Mouse (Mus musculus) layer of hippocampus, postnatal 10 days (tissue): ENCODE results near the gene Gspt2. TPM values are rescaled to one million over a fixed set of nuclear protein-coding genes. Genes with fewer than 3 reads are reported as not detected.
A peak's percentile ranks its signal among the peaks of the same experiment; 100 is the strongest.
"Not testable (repeated sequence)": the region's sequence is repeated elsewhere in the genome, so short reads cannot be mapped to it uniquely, and the experiment has no call there.

Experiments used
- DNase-seq, 2 experiments: peaks; one replicate each; pipeline ENCODE4 v3.0.0; 2021; ENCODE audit warnings: low spot score in 2 of 2
- long read RNA-seq: library from polyadenylated mRNA; stranded (forward); transcript quantifications from one replicate; pipeline ENCODE4 v2.0.0, GENCODE M21; 2023
- total RNA-seq, 2 experiments: library from RNA; stranded (reverse); gene quantifications; 2 replicates each; pipeline ENCODE4 v1.2.3; 2021

Gene Gspt2
- total RNA-seq: 10 to 100 TPM; 34.7 to 38.1 TPM
- long read RNA-seq, transcript Gspt2-201 (1 exons, 2,491 nt): major isoform, 12 of 14 reads
- long read RNA-seq, partial matches to known transcripts: 1 of 14 reads
- long read RNA-seq, other reads (novel, unspliced or antisense): 1 of 14 reads

DNA sequence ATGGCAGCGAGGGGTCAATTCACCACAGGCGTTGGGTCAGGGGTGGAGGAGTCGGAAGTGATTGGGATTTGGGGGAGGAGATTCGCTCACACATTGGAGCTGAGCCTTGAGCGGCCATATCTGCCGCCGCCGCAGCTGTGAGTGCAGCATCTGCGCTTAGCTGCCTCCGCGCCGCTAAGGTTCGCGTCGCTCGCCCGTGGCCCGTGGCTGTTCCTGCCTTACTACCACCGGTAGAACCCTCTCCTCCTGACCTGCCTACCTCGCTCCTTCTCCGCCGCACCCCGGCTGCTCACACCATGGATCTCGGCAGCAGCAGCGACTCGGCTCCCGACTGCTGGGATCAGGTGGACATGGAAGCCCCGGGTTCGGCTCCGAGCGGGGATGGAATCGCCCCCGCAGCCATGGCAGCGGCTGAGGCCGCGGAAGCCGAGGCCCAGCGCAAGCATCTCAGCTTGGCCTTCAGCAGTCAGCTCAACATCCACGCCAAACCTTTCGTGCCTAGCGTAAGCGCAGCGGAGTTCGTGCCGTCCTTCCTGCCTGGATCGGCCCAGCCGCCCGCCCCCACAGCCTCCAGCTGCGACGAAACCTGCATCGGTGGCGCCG, at the start of gene Gspt2:
Gene Gspt2 (plus strand): TSS at position 109 of the 603 bp plus-strand sequence.
- peak; percentile 26 to 52 for DNase-seq

DNA sequence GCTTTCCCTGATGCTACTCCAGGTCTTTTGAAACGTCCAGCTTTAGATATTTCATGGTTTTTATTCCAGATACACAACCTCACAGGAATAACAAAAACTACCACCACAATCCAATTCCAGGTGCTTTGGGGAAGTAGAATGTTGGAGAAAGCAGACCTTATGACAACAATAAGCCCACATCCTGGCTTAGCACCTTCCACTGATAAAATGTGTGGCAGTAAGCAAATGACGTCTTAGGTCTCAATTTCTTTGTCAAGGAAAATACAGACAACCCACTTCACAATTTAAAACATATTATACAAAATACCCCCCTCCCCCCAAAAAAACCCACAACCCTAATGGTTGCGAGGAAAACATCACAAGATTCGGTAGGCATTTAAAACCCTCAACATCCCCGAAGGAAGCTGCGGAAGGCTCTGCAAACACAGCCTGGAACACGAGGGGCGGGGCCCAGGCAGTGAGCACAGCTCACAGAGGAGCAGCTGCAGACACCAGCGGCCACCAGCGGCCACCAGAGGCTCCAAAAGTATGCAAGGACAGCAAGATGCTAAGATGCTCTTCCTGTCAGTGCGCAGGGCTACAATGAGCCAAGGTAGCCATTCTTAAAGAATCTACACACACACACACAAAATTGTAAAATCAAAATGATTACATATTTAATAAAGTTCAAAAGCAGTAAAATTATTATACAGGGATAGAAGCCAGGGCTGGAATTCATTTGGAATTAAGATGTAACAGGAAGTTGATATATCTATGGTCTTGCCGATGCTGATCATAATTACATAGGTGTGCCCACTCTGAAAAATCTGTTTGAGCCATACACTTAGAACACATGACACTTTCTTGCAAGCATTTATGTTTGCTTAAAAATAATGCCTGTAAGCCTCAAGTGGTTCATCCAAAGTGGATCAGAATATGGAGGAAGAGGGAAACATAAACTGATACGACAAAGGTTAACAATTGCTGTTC, 10.8 kb upstream of the Gspt2 start:
- peak; percentile 16 to 47 for DNase-seq

DNA sequence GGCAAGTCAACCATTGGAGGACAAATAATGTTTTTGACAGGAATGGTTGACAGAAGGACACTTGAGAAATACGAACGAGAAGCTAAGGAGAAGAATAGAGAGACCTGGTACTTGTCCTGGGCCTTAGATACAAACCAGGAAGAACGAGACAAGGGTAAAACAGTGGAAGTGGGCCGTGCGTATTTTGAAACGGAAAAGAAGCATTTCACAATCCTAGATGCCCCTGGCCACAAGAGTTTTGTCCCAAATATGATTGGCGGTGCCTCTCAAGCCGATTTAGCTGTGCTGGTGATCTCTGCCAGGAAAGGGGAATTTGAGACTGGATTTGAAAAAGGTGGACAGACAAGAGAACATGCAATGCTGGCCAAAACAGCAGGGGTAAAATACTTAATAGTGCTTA, 1.0 kb downstream of the Gspt2 start:
- no peak for DNase-seq

DNA sequence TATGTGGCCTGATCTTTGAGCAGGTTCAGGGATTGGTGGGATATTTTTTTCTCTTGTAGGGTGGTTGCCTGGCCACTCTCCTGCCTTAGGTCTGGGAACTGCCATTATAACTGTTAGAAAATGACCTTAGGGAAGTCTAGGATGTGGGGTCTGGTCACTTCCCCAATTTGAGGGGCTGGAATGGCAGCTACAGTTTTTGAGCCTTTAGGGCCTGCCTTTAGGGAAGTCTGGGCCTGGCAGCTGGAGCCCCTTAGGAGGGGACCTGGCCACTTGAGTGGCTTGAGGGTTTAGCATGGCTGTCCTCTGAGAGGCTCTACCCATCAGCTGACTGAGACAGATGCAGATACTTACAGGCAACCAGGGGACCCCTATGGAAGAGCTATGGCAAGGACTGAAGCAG, 12.7 kb downstream of the Gspt2 start:
- no peak for DNase-seq

DNA sequence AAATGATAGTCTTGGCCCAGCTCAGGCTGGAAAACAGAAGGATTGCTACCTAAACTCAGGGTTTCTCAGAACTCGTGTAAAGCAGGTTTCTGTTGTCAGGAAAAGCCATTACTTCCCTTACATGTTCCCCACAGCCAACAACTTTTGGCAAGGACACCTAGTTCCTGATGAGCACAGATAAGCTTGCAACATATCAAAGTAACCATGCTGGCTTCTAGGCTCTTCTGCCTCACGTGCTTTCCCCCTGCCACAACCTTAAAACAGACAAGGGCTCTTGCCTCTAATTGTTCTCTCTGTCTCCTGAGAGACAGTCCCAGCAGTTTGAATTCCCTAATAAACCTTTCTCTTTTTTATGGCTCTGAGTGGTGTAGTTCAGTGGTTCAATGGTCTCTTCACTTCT, 21.9 kb downstream of the Gspt2 start:
- no peak for DNase-seq

DNA sequence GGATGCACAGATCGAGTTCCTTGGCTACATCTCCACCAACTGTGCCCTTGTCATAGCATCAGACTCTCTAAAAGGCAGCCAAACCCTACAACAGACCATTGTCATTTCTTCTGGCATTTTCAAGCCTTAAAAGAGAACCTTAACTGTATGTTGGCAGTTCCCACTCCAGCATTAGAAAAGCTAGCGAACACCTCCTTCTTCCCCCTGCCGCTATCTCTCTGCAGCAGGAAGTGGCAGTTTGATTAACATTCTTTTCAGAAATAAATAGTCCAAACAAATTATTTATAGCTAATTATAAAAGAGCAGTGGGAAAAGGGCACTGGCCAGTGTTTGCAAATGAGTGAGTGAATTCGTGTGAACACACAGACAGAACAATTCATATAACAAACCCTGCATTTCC, 34.9 kb downstream of the Gspt2 start:
- DNase-seq: no peak

DNA sequence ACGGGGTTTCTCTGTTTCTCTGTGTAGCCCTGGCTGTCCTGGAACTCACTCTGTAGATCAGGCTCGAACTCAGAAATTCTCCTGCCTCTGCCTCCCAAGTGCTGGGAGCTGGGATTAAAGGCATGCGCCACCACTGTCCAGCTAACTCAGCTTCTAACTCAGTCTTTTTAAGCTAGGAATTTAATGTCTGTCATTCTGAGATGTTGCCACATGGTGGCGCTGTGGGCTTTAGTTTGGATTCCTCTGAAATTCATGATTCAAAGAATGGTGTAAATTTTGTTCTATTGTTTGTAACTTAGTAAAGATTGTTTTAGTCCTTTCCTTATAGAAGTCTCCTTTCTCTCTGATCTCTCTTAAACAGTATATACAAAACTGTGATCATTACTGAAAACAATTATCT, 39.1 kb downstream of the Gspt2 start:
- DNase-seq: peak; percentile 43 to 63

DNA sequence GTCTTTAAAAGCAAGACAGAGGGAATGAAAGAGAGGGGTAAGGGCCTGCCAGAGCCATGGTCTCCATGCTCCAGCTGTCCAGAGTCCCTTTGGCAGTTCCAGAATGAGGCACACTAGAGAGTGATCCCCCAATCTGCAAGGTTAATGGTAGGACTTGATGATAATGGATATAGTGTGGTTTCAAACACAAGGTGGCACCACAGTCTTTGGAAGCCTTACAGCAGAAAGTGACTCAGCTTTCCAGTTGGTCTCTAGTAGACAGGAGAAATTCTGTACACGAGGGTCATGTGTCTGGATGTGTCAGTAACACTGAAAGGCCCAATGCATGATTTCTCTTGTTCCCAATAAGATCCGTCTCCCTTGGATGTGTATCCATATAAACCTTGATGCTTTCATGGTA, 45.7 kb downstream of the Gspt2 start:
- not testable (repeated sequence) for DNase-seq

DNA sequence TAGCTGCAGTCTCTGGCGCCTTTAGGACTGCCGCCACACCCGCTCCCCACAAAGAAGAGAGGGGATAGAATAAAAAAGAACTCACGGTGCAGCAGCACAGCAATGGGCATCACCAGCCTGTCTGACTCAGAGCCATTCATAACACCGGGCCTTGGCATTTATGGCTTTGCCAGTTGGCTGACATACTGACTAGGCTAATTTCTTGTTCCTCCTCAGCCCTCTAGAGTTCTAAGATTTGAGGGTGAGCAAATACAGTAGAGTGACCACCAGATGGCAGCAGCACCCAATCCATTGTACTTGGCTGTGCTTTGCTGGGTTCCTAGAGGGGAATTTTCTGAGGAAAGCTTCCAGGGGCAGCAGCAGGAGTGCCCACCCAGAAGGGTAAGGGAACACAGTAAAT, 53.7 kb downstream of the Gspt2 start:
- DNase-seq: peak in 1 of 2 experiments; percentile 15

Other genes starting within 250 kb of the Gspt2 start
- 100 to 1,000 TPM; 519 to 525 TPM for gene Maged1, start 93.9 kb upstream of the Gspt2 start, total RNA-seq
- gene Zxdb, start 88.5 kb downstream of the Gspt2 start, total RNA-seq: 10 to 100 TPM; 13.6 to 14.8 TPM